Mouse (Mus musculus): ENCODE measurements at regions not wholly inside any gene's neighbourhood (a gene's known extent, or its start where the extent isn't known, plus 50 kb on each side); places are given as distances from the start of the nearest gene placed in this dataset.

DNA sequence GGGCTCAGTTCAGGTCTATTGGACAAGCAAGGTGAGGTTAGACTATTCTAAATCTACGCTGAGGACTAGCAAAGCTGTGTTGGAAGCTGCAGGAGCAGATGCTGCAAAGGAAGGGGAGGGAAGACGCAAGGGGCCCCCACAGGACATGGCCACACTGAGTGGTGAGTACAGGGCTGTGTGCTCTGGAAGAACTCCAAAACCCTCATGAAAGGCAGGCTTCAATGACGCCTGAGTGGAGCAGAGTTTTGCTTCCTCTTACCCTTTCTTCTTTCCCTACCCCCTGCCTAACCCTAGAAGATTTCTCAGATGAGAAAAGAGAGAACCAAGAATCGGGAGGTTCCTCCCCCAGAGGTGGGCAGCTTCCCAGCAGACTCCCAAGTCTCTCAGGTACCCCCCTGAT is 61.9 kb upstream of the Neurl1b start:
- H3K4me3 ChIP-seq (ENCODE audit: insufficient read depth, low read depth, low read length) = no peak overlapping the region
- H3K4me1 ChIP-seq (ENCODE audit: control insufficient read depth, insufficient read depth, low read length) = no peaks in the 10 kb centered on the region
- no peak for DNase-seq
- H3K27ac ChIP-seq (ENCODE audit: insufficient read depth, low read depth, low read length) = no peak overlapping the region
- TF ChIP-seq POLR2A (IDR thresholded peaks at IDR 0.05; ENCODE audit: low read depth, low read length) (no peak), CTCF (conservative IDR thresholded peaks at IDR 0.05; ENCODE audit: insufficient read depth, insufficient read length, low read depth, low read length) (no peak)
- no peaks in the 10 kb centered on the region for H3K36me3 ChIP-seq (ENCODE audit: control insufficient read depth, insufficient read depth, low read length)
- no peaks in the 10 kb centered on the region for H3K27me3 ChIP-seq (replicated peaks; ENCODE audit: control insufficient read depth, insufficient read depth, low read length)
- WGBS = 60% methylated on average over 4 of the region's 4 CpGs

DNA sequence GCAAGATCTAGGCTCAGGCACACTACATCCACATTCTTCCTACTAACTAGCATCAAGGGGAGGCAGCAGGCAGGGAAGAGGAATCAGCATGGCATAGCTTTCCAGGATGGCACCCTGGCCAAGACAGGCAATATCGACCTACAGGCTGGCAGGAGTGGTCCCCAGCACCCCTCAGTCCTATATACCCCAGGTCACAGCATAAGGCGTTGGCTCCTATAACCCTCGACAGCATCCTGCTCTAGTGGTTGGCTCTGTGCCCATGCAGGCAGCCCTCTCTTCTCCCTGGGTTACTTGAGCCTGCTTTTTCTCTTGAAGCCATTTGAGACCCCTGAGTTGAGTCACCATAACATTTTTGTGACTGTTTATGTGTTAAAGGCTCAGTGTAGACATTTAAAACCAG is 60.2 kb upstream of the Neurl1b start:
- DNase-seq = no peak
- no peak for TF ChIP-seq CTCF (conservative IDR thresholded peaks at IDR 0.05; ENCODE audit: insufficient read depth, insufficient read length, low read depth, low read length)
- no peak for TF ChIP-seq POLR2A (IDR thresholded peaks at IDR 0.05; ENCODE audit: low read depth, low read length)
- no peak overlapping the region for H3K4me3 ChIP-seq (ENCODE audit: insufficient read depth, low read depth, low read length)
- H3K36me3 ChIP-seq (ENCODE audit: control insufficient read depth, insufficient read depth, low read length) = no peaks in the 10 kb centered on the region
- H3K4me1 ChIP-seq (ENCODE audit: control insufficient read depth, insufficient read depth, low read length) = no peaks in the 10 kb centered on the region
- no peaks in the 10 kb centered on the region for H3K27me3 ChIP-seq (replicated peaks; ENCODE audit: control insufficient read depth, insufficient read depth, low read length)
- H3K27ac ChIP-seq (ENCODE audit: insufficient read depth, low read depth, low read length) = no peak overlapping the region
- WGBS = 69% methylated on average over 3 of the region's 3 CpGs

DNA sequence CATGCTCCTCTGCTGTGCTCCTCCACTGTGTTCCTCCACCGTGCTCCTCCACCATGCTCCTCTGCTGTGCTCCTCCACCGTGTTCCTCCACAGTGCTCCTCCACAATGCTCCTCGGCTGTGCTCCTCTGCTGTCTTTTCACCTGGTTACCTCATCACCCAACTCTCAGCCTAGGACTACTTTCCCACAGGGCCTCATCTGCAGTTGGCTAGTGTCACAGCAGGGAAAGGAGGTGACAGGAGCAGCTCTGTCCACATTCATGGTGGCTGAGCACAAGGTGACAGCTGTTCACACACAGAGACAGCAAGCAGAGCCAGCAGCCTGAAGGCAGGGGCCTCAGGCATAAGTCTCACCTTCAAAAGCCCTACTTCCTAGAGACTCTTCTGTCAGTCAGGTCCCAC is 59.3 kb upstream of the Neurl1b start:
- no peak for DNase-seq
- no peaks in the 10 kb centered on the region for H3K36me3 ChIP-seq (ENCODE audit: control insufficient read depth, insufficient read depth, low read length)
- no peak for TF ChIP-seq CTCF (conservative IDR thresholded peaks at IDR 0.05; ENCODE audit: insufficient read depth, insufficient read length, low read depth, low read length)
- no peak for TF ChIP-seq POLR2A (IDR thresholded peaks at IDR 0.05; ENCODE audit: low read depth, low read length)
- no peaks in the 10 kb centered on the region for H3K27me3 ChIP-seq (replicated peaks; ENCODE audit: control insufficient read depth, insufficient read depth, low read length)
- 92% methylated on average over 3 of the region's 3 CpGs for WGBS
- no peaks in the 10 kb centered on the region for H3K4me1 ChIP-seq (ENCODE audit: control insufficient read depth, insufficient read depth, low read length)
- no peak overlapping the region for H3K4me3 ChIP-seq (ENCODE audit: insufficient read depth, low read depth, low read length)
- no peak overlapping the region for H3K27ac ChIP-seq (ENCODE audit: insufficient read depth, low read depth, low read length)

DNA sequence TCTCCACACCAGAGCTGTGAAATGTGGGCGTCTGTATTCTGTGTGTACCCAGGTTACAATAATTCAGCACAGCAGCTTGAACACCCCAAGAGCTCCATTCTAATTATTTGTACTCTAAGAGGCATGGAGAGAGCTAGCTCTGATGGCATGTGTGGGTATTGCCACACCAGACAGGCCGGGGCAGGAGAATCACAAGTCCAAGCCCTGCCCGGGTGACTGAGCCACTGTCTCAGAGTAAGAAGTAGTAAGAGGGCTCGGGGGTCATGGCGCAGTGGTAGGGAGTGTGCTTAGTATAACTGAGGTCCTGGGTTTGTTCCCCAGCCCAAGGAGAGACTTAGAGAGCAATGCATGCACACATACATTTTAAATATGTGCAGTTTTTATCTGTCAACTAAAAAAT is 57.7 kb upstream of the Neurl1b start:
- 73% methylated on average over 5 of the region's 5 CpGs for WGBS
- DNase-seq = no peak
- no peak for TF ChIP-seq CTCF (conservative IDR thresholded peaks at IDR 0.05; ENCODE audit: insufficient read depth, insufficient read length, low read depth, low read length)
- no peak for TF ChIP-seq POLR2A (IDR thresholded peaks at IDR 0.05; ENCODE audit: low read depth, low read length)

DNA sequence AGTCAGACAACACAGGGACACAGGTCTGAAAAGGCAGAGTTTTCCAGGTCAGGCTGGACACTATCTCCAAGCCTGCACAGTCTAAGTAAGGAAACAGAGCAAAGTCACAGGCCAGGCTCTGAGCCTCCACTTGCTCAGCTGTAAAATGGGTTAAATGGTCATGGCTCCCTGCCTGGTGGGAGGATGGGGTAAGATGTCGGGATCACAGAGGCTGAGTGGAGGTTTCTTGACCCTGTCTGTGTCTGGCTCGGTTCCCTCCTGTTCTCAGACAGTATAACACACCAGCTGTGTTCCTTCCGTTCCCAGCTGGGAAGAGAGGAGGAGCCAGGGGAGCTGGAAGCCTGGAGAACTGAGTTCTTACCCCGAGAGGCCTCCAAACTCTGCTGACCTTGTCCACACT is 56.8 kb upstream of the Neurl1b start:
- peak; percentile 71 for DNase-seq

More for the DNA sequence above, 57.7 kb upstream of the Neurl1b start:
- Histone ChIP-seq H3K27me3 (replicated peaks; ENCODE audit: control insufficient read depth, insufficient read depth, low read length) (no peaks in the 10 kb centered on the region), H3K4me1 (ENCODE audit: control insufficient read depth, insufficient read depth, low read length) (no peaks in the 10 kb centered on the region), H3K36me3 (ENCODE audit: control insufficient read depth, insufficient read depth, low read length) (no peaks in the 10 kb centered on the region), H3K4me3 (ENCODE audit: insufficient read depth, low read depth, low read length) (no peak overlapping the region), H3K27ac (ENCODE audit: insufficient read depth, low read depth, low read length) (no peak overlapping the region)

DNA sequence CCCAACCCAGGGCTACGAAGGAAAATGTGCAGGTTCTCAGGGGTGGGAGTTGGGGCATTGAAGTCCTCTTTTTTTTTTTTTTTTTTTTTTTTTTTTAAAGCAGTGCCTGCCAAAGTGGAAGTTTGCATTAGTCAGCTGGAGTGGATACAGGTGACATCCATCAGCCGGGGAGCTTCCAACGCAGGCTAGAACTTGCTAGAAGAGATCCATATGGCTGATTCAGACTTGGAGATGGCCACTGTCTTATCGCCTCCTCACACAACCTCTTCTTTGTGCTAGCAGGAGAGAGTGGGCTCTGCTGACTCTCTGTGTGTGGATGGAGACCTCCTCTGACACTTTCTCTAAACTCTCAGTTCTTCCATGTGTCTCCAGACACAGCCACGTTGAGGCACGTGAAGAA is 53.9 kb upstream of the Neurl1b start:
- Histone ChIP-seq H3K36me3 (ENCODE audit: control insufficient read depth, insufficient read depth, low read length) (no peaks in the 10 kb centered on the region), H3K27ac (ENCODE audit: insufficient read depth, low read depth, low read length) (no peak overlapping the region), H3K4me1 (ENCODE audit: control insufficient read depth, insufficient read depth, low read length) (no peaks in the 10 kb centered on the region), H3K4me3 (ENCODE audit: insufficient read depth, low read depth, low read length) (no peak overlapping the region), H3K27me3 (replicated peaks; ENCODE audit: control insufficient read depth, insufficient read depth, low read length) (no peaks in the 10 kb centered on the region)
- TF ChIP-seq CTCF (conservative IDR thresholded peaks at IDR 0.05; ENCODE audit: insufficient read depth, insufficient read length, low read depth, low read length) (no peak), POLR2A (IDR thresholded peaks at IDR 0.05; ENCODE audit: low read depth, low read length) (no peak)
- 80% methylated on average over 6 of the region's 6 CpGs for WGBS
- no peak for DNase-seq

More for the DNA sequence above, 56.8 kb upstream of the Neurl1b start:
- no peak for TF ChIP-seq CTCF (conservative IDR thresholded peaks at IDR 0.05; ENCODE audit: insufficient read depth, insufficient read length, low read depth, low read length)
- TF ChIP-seq POLR2A (IDR thresholded peaks at IDR 0.05; ENCODE audit: low read depth, low read length) = no peak
- 50% methylated on average over 4 of the region's 4 CpGs for WGBS
- Histone ChIP-seq H3K27me3 (replicated peaks; ENCODE audit: control insufficient read depth, insufficient read depth, low read length) (no peaks in the 10 kb centered on the region), H3K4me3 (ENCODE audit: insufficient read depth, low read depth, low read length) (no peak overlapping the region), H3K36me3 (ENCODE audit: control insufficient read depth, insufficient read depth, low read length) (no peaks in the 10 kb centered on the region), H3K27ac (ENCODE audit: insufficient read depth, low read depth, low read length) (no peak overlapping the region), H3K4me1 (ENCODE audit: control insufficient read depth, insufficient read depth, low read length) (no peaks in the 10 kb centered on the region)

DNA sequence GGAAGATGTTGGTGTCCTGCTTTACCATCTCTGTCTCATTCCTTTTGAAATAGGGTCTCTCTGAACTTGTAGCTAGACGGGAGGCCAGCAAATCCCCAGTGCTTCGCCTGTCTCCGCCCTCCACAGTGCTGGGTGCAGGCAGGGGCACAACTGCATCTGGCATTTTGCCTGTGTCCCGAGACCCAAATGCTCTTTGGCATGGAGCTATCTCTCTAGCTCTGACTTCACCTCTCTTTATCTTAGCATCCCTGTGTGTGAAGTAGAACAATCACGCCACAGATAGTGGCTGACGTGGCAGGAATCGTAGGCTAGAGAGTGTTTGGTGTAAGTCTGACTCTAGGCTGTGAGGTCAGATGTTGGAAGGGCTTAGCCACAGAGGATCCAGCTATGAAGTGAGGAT is 53.2 kb upstream of the Neurl1b start:
- 86% methylated on average over 7 of the region's 7 CpGs for WGBS
- H3K27me3 ChIP-seq (replicated peaks; ENCODE audit: control insufficient read depth, insufficient read depth, low read length) = no peaks in the 10 kb centered on the region
- no peak for TF ChIP-seq CTCF (conservative IDR thresholded peaks at IDR 0.05; ENCODE audit: insufficient read depth, insufficient read length, low read depth, low read length)
- TF ChIP-seq POLR2A (IDR thresholded peaks at IDR 0.05; ENCODE audit: low read depth, low read length) = no peak
- no peaks in the 10 kb centered on the region for H3K36me3 ChIP-seq (ENCODE audit: control insufficient read depth, insufficient read depth, low read length)
- H3K4me3 ChIP-seq (ENCODE audit: insufficient read depth, low read depth, low read length) = no peak overlapping the region
- no peak for DNase-seq
- no peaks in the 10 kb centered on the region for H3K4me1 ChIP-seq (ENCODE audit: control insufficient read depth, insufficient read depth, low read length)
- H3K27ac ChIP-seq (ENCODE audit: insufficient read depth, low read depth, low read length) = no peak overlapping the region

DNA sequence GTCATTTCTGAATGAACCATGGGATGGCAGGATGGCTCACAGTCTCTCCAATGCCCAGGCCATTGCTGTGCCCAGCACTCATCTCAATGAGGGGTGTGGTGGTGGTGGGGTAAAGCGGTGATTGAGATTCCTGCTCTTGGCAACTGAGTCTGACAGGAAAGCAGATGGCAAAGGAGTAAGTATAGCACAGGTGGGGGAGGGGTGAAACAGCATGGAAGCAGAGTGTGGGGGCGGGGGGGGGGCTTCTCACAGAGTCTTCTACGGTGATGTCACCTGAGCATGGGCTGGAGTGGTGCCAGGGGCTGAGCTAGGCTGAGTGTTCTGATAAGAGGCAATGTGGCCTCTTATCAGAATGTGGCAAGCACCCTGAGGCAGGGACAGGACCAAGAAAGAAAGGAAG is 52.6 kb upstream of the Neurl1b start:
- TF ChIP-seq POLR2A (IDR thresholded peaks at IDR 0.05; ENCODE audit: low read depth, low read length) = no peak
- no peak for TF ChIP-seq CTCF (conservative IDR thresholded peaks at IDR 0.05; ENCODE audit: insufficient read depth, insufficient read length, low read depth, low read length)
- H3K36me3 ChIP-seq (ENCODE audit: control insufficient read depth, insufficient read depth, low read length) = no peaks in the 10 kb centered on the region
- H3K4me1 ChIP-seq (ENCODE audit: control insufficient read depth, insufficient read depth, low read length) = no peaks in the 10 kb centered on the region
- no peak overlapping the region for H3K27ac ChIP-seq (ENCODE audit: insufficient read depth, low read depth, low read length)
- WGBS = 67% methylated on average over 3 of the region's 3 CpGs
- no peaks in the 10 kb centered on the region for H3K27me3 ChIP-seq (replicated peaks; ENCODE audit: control insufficient read depth, insufficient read depth, low read length)
- no peak for DNase-seq
- H3K4me3 ChIP-seq (ENCODE audit: insufficient read depth, low read depth, low read length) = no peak overlapping the region

Measured in kidney, adult 2 months (tissue).